Mouse (Mus musculus) WW6 (cell line): ENCODE measurements at regions not wholly inside any gene's neighbourhood (a gene's known extent, or its start where the extent isn't known, plus 50 kb on each side); places are given as distances from the start of the nearest gene placed in this dataset.

ENCODE experiments used
- DNase-seq: peaks from one replicate; pipeline ENCODE4 v3.0.0-alpha.2; 2013; ENCODE audit warnings: low read depth, low spot score

DNA sequence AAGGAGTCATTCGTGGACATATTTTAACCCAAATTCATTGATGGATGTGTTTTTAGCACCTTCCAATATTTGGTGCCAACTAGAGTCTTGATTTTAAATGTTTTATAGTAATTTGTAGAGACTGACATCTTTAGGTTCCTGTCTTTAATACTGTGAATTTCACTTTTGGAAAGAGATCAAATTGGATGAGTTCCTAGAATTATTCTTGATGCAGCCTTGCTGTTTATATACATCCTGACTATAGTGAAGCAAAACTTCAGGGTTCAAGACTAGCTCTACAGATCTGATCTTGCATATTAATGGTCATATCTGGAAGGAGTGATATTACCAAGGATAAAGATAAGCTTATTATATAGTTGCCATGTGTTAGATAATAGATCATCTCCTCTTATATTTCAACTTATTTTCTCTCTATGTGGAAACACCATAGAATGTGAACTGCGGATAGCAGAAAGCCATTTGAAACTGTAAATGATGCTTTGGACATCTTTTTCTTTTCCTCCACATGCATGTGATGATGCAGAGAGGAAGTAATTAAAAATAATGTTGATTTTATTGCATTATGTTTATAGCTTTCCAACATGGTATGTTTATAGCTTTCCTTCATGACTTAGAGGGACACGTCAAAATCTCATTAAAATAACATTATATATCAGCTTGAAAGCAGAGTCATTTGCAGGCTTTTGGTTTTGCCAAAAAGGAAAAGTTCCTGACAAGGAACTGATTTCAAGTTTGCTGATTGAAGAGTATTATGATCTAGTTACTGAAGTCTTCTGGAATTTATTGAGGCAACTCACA is 78.3 kb upstream of the Kcnj16 start:
- no peak for DNase-seq

DNA sequence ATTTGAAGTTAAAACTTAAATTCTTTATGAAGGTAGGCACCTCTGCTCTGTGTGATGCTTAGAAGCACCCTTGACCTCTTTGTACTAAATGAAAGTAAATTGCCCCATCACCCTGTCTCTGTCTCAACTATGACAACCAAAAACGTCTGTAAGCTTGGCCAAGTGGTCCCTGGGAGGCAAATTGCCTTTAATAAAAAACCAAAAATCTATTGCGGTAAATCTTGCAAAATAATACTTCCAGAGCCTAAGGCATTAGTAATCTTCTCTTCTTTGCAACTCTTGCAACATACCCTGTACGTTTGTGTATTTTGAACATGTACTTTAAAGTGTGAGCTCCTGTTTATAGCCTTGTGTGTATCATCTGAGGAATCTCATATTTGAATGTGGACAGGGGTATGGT is 77.4 kb upstream of the Kcnj16 start:
- no peak for DNase-seq

DNA sequence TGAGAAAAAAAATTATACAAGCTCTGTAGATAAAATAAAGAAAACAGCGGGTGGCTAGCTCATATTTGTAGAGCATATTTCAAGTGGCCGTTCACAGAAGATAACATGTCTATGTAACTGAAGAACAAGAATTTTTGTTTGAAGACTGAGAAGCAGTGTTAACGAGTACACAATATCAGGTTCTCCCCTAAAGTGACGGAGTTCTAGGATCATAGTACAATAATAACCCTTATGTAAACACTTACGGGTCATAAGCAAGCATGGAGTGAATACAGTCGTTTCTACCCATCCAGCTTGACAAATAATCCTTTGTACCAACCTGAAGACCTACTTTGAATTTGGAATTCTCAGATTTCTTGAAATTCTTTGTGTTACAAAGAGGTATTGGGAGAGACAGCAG is 64.9 kb upstream of the Kcnj16 start:
- DNase-seq = no peak
